Mouse (Mus musculus) cortical plate, adult 2 months (tissue): ENCODE data around the gene B4gat1.

Source experiments
- CTCF ChIP-seq: fragments of 200-500 bp; IDR thresholded peaks from 2 replicates; pipeline ENCODE4 v1.5.1; 2011; ENCODE audit warnings: mild to moderate bottlenecking, control low read depth, low read length; ENCODE audit not compliant: insufficient read depth; ENCODE audit errors: extremely low read depth
- POLR2A ChIP-seq: fragments of 200-500 bp; IDR thresholded peaks from 2 replicates; pipeline ENCODE4 v1.6.1; 2011; ENCODE audit warnings: mild to moderate bottlenecking, low read length, control low read depth; ENCODE audit not compliant: insufficient read depth; ENCODE audit errors: extremely low read depth

- no peak for TF ChIP-seq CTCF
- peak; percentile 67 for TF ChIP-seq POLR2A
Observed at GRCm38 (mm10) chr19:5040862-5041523, 2.4 kb downstream of the B4gat1 start, which contains the start of gene Brms1.
